Mouse (Mus musculus): ENCODE data around the gene Dtd1. TPM values are rescaled to one million over a fixed set of nuclear protein-coding genes. Genes with fewer than 3 reads are reported as not detected.

Dtd1 gene
- total and polyA plus RNA-seq, 2 experiments from 2014 or later, result 98.2 to 161 TPM

DNA sequence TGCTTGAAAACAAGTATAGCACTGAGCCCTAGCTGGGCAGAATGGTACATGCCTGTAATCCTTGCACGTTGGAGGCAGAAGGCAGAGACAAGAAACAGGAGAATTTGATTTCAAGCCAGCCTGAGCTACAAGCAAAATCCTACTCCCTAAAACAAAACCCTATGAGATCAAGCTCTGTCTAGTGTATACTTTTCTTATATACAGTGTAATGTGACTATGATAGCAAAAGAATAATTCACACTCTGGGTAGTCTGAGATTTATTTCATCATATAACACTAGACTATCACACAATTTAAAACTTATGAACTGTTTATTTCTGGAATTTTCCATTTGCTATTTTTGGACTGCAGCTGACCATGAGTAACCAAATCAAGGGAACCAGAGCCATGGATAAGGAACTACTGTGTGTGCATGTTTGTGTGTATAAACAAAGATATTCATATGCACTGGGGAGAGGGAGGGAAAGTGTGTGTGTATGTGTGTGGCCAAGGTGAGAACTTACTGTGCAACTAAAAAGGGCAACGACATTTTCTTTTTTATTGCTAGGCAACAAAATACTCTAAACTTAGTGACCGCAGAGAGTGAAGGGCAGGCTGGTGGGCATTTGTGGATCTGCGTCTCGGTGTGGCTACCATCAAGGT lies 70.7 kb downstream of the Dtd1 start:
- no peak for DNase-seq
- ATAC-seq, result no peak
- TF ChIP-seq CTCF (IDR thresholded peaks at IDR 0.05; ENCODE audit: low read depth), result no peak

DNA sequence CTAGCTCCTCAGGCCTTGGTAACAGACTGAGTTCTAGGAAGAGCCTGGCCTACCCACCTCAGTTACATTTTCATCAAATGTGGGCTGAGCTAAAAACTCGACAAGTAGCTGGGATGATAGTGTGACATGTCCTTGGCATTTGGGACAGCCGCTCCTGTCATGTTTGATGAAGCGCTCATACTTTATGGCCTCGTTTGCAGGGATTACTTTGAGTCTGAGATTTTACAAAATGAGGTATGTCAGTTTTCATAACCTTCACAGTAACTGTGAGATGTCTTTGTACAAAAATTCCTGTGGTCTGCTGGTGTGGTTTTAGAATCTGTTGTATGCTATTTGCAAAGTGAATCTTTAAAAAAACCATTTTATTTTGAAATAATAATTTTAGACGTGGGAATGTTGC lies 72.7 kb downstream of the Dtd1 start:
- Histone ChIP-seq H3K36me3 (ENCODE audit: insufficient read depth) (no peaks in the 10 kb centered on the region), H3K4me2 (ENCODE audit: low read depth) (no peak overlapping the region), H3K4me3 (ENCODE audit: low read depth, low read length) (no peak overlapping the region), H3K27ac (ENCODE audit: low read depth, low read length) (no peak overlapping the region), H3K4me1 (ENCODE audit: insufficient read depth) (no peaks in the 10 kb centered on the region), H3K9ac (no peak overlapping the region), H3K27me3 (ENCODE audit: insufficient read depth, low read length) (no peaks in the 10 kb centered on the region), H3K9me3 (ENCODE audit: low read length) (no peaks in the 10 kb centered on the region)
- no peak for TF ChIP-seq CTCF (IDR thresholded peaks at IDR 0.05; ENCODE audit: low read depth)
- WGBS, result 85% methylated on average over 5 of the region's 5 CpGs
- no peak for DNase-seq
- no peak for ATAC-seq

More for the DNA sequence above, 70.7 kb downstream of the Dtd1 start:
- Histone ChIP-seq H3K27ac (ENCODE audit: low read depth, low read length) (no peak overlapping the region), H3K36me3 (ENCODE audit: insufficient read depth) (no peaks in the 10 kb centered on the region), H3K9ac (no peak overlapping the region), H3K4me3 (ENCODE audit: low read depth, low read length) (no peak overlapping the region), H3K27me3 (ENCODE audit: insufficient read depth, low read length) (no peaks in the 10 kb centered on the region), H3K4me1 (ENCODE audit: insufficient read depth) (no peaks in the 10 kb centered on the region), H3K4me2 (ENCODE audit: low read depth) (no peak overlapping the region), H3K9me3 (ENCODE audit: low read length) (no peaks in the 10 kb centered on the region)
- WGBS, result 85% methylated on average over 5 of the region's 5 CpGs

DNA sequence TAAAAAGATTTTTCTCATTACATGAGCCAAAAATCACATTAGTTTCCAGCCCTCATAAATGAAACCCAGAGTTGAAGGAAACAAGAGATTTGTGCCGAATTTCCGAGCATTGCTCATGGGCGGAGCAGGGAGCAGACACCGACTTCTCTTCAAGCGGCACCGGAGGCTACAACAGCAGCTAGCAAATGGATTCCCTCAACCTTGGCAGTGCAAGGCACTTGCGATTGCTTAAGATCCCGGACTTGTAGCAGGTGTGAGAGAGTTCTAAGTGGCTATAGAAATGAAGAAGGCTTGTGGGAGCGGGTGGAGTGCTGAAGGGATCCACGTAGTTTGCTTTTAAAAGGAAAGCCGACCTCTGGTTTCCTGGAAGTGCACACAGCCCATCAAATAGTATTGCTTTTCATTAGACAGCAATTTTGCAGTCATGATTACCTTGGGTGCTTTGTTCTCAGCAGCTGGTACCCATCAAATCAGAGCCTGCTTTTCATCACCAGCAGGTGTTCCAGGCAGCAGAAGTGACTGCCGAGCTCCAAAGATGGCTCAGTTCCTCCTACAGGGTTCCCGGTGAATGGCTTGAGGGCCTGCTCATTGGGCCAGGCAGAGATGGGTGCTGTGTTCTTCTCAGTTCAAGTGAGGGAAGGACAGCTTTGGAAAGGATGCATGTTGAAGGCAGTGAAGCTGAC lies 77.0 kb downstream of the Dtd1 start:
- 56% methylated on average over 13 of the region's 13 CpGs for WGBS
- H3K36me3 ChIP-seq (ENCODE audit: insufficient read depth), result no peaks in the 10 kb centered on the region
- DNase-seq, result peak; percentile 20
- H3K4me1 ChIP-seq (ENCODE audit: insufficient read depth), result no peaks in the 10 kb centered on the region
- peak overlapping the region; percentile 40; the same call in 1 of the 2 replicates for H3K27ac ChIP-seq (ENCODE audit: low read depth, low read length)
- peak; percentile 80 for ATAC-seq
- no peaks in the 10 kb centered on the region for H3K9me3 ChIP-seq (ENCODE audit: low read length)
- TF ChIP-seq CTCF (IDR thresholded peaks at IDR 0.05; ENCODE audit: low read depth), result 0 out of 2 replicates have a peak, but pooled peaks have one; percentile 5
- H3K9ac ChIP-seq, result no peak overlapping the region
- H3K27me3 ChIP-seq (ENCODE audit: insufficient read depth, low read length), result no peaks in the 10 kb centered on the region
- H3K4me3 ChIP-seq (ENCODE audit: low read depth, low read length), result no peak overlapping the region
- no peak overlapping the region for H3K4me2 ChIP-seq (ENCODE audit: low read depth)

DNA sequence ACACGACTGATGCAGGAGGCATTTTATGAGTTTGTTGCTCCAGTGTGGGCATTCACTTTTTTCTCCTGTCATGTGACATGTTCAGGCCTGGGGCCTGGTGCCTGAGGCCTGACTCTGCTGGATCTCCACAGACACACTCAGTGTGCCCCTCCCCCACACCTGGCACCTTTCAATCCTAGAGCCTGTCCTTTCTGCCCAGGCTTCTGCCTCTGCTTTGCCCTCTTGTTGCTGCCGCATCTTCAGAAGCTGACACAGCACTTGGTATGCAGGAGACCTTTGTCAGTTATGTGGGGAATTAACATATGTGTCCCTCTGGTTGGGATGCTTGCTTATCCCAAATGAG lies 77.5 kb downstream of the Dtd1 start:
- H3K9me3 ChIP-seq (ENCODE audit: low read length), result no peaks in the 10 kb centered on the region
- no peak overlapping the region for H3K4me2 ChIP-seq (ENCODE audit: low read depth)
- H3K9ac ChIP-seq, result no peak overlapping the region
- H3K4me1 ChIP-seq (ENCODE audit: insufficient read depth), result no peaks in the 10 kb centered on the region
- no peak overlapping the region for H3K27ac ChIP-seq (ENCODE audit: low read depth, low read length)
- H3K4me3 ChIP-seq (ENCODE audit: low read depth, low read length), result no peak overlapping the region
- DNase-seq (no peak), ATAC-seq (peak; percentile 2)
- H3K36me3 ChIP-seq (ENCODE audit: insufficient read depth), result no peaks in the 10 kb centered on the region
- no peaks in the 10 kb centered on the region for H3K27me3 ChIP-seq (ENCODE audit: insufficient read depth, low read length)
- TF ChIP-seq CTCF (IDR thresholded peaks at IDR 0.05; ENCODE audit: low read depth), result no peak
- 68% methylated on average over 2 of the region's 2 CpGs for WGBS

DNA sequence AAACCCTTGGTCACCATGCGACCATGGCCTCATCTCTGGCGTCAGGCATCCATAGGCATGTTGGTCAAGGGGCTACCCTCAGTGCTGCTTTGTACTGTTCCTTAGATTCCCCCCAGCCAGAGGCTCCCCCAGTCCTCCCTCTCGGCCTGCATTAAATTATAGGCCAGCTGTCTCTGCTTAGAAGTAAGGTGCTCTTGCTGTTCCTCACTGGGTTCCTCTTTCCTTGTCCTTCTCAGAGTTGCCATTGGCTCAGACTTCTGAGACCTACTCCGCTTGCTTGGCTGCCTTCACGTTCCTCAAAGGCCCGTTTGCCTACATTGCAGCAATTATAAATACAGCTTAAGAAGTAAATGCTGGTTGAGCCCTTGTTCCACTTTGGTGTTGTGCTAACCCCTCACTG lies 79.1 kb downstream of the Dtd1 start:
- Histone ChIP-seq H3K4me3 (ENCODE audit: low read depth, low read length) (no peak overlapping the region), H3K27me3 (ENCODE audit: insufficient read depth, low read length) (no peaks in the 10 kb centered on the region), H3K9me3 (ENCODE audit: low read length) (no peaks in the 10 kb centered on the region), H3K4me2 (ENCODE audit: low read depth) (no peak overlapping the region), H3K9ac (no peak overlapping the region), H3K27ac (ENCODE audit: low read depth, low read length) (no peak overlapping the region), H3K36me3 (ENCODE audit: insufficient read depth) (no peaks in the 10 kb centered on the region), H3K4me1 (ENCODE audit: insufficient read depth) (no peaks in the 10 kb centered on the region)
- no peak for TF ChIP-seq CTCF (IDR thresholded peaks at IDR 0.05; ENCODE audit: low read depth)
- WGBS, result 69% methylated on average over 6 of the region's 6 CpGs
- no peak for DNase-seq
- ATAC-seq, result no peak

DNA sequence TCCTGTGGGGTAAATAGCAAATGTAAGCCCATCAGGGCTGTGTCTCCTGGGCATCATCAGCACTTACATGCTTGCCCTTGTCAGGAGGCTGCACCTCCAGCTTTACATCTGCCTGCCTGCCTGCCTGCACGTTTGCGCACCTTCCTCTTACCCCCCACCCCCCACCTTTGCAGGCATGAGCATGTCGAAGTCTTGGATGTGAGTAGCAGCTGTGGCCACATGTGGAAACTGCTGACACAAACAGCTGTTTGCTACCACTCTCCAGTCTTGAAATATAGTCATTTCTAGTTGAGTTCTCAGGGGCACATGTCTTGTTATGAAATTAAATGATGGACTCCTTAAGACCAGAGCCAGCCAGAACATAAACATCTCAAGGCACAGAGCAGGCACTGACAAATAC lies 79.7 kb downstream of the Dtd1 start:
- Histone ChIP-seq H3K9me3 (ENCODE audit: low read length) (no peaks in the 10 kb centered on the region), H3K4me3 (ENCODE audit: low read depth, low read length) (no peak overlapping the region), H3K4me1 (ENCODE audit: insufficient read depth) (no peaks in the 10 kb centered on the region), H3K27me3 (ENCODE audit: insufficient read depth, low read length) (no peaks in the 10 kb centered on the region), H3K36me3 (ENCODE audit: insufficient read depth) (no peaks in the 10 kb centered on the region), H3K27ac (ENCODE audit: low read depth, low read length) (no peak overlapping the region), H3K4me2 (ENCODE audit: low read depth) (no peak overlapping the region), H3K9ac (no peak overlapping the region)
- DNase-seq (no peak), ATAC-seq (no peak; the same call in 1 of the 2 replicates)
- TF ChIP-seq CTCF (IDR thresholded peaks at IDR 0.05; ENCODE audit: low read depth), result no peak
- 79% methylated on average over 3 of the region's 3 CpGs for WGBS

DNA sequence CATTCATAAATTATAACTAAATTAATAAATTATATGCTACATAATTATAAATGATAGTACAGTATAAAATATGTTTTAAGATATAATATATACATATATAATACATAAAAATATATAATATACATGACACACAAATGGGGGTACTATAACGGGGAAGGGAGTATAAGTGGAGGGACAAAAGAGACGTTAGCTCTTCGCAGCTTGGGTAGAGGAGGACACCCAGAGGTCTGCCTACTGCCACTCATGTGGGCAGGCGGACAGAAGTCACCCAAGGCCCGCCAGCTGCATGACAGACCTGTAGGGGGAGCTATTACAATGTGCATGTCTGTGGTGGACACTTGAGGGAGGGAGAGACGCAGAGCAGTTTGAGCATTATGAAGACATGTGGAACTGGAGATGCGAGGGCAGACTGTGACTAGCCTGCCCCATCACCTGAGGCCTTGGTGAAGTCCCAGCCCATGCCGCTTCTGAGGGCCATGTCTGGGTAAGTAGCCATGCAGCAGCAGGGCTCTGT lies 92.6 kb downstream of the Dtd1 start:
- ATAC-seq (no peak), DNase-seq (no peak)
- TF ChIP-seq CTCF (IDR thresholded peaks at IDR 0.05; ENCODE audit: low read depth), result 0 out of 2 replicates have a peak, but pooled peaks have one; percentile 14
- Histone ChIP-seq H3K27me3 (ENCODE audit: insufficient read depth, low read length) (no peaks in the 10 kb centered on the region), H3K9ac (no peak overlapping the region), H3K4me3 (ENCODE audit: low read depth, low read length) (no peak overlapping the region), H3K4me1 (ENCODE audit: insufficient read depth) (no peaks in the 10 kb centered on the region), H3K27ac (ENCODE audit: low read depth, low read length) (no peak overlapping the region), H3K4me2 (ENCODE audit: low read depth) (no peak overlapping the region), H3K9me3 (ENCODE audit: low read length) (no peaks in the 10 kb centered on the region), H3K36me3 (ENCODE audit: insufficient read depth) (no peaks in the 10 kb centered on the region)
- 85% methylated on average over 8 of the region's 8 CpGs for WGBS
